Mouse (Mus musculus): Measurements from ENCODE around the gene Rpl11. TPM values are rescaled to one million over a fixed set of nuclear protein-coding genes. Genes with fewer than 3 reads are reported as not detected.

Gene Rpl11
- total and polyA plus RNA-seq, 2 experiments from 2014 or later = 312 to 914 TPM

DNA sequence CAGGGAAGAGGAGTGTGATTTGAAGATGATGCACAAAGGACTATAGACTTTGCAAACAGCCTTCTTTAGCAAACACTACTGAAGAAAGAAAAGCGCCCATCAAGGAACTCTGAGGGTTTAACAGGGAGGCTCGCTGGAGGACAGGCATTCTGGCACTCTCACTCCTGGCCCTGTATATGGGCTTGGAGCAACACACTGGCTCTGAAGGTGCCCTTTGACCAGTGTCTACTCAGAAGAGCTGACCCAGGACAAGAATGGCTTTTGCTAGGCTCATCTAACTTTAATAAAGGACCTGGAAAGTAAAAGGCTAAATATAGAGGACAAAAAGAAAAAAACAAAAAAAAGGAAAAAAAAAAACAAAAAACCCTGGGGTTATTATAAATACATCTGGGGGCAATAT is 48.3 kb downstream of the Rpl11 start:
- Histone ChIP-seq H3K27ac (no peak overlapping the region), H3K9ac (replicated peaks; ENCODE audit: low read length) (no peak overlapping the region), H3K27me3 (ENCODE audit: insufficient read depth, low read length) (no peaks in the 10 kb centered on the region), H3K36me3 (ENCODE audit: insufficient read depth, low read length) (peaks cover 69% of the 10 kb centered on the region), H3K4me1 (ENCODE audit: insufficient read depth, low read length) (no peaks in the 10 kb centered on the region), H3K4me3 (ENCODE audit: low read length) (no peak overlapping the region), H3K4me2 (ENCODE audit: low read depth, low read length) (no peak overlapping the region), H3K9me3 (ENCODE audit: low read length) (no peaks in the 10 kb centered on the region)
- DNase-seq (ENCODE audit: low spot score) (no peak), ATAC-seq (no peak)
- WGBS = 93% methylated on average over 2 of the region's 2 CpGs
- TF ChIP-seq CTCF (IDR thresholded peaks at IDR 0.05; ENCODE audit: low read depth) = no peak

GRCm38 (mm10) chr4:136004107-136004675 is 49.0 kb downstream of the Rpl11 start:
- no peaks in the 10 kb centered on the region for H3K27me3 ChIP-seq (ENCODE audit: insufficient read depth, low read length)
- H3K36me3 ChIP-seq (ENCODE audit: insufficient read depth, low read length) = peaks cover 62% of the 10 kb centered on the region
- no peak overlapping the region for H3K4me2 ChIP-seq (ENCODE audit: low read depth, low read length)
- ATAC-seq (no peak), DNase-seq (ENCODE audit: low spot score) (no peak)
- no peaks in the 10 kb centered on the region for H3K4me1 ChIP-seq (ENCODE audit: insufficient read depth, low read length)
- TF ChIP-seq CTCF (IDR thresholded peaks at IDR 0.05; ENCODE audit: low read depth) = no peak
- H3K4me3 ChIP-seq (ENCODE audit: low read length) = no peak overlapping the region
- no peak overlapping the region for H3K27ac ChIP-seq
- no peaks in the 10 kb centered on the region for H3K9me3 ChIP-seq (ENCODE audit: low read length)
- H3K9ac ChIP-seq (replicated peaks; ENCODE audit: low read length) = no peak overlapping the region
- 84% methylated on average over 5 of the region's 5 CpGs for WGBS

DNA sequence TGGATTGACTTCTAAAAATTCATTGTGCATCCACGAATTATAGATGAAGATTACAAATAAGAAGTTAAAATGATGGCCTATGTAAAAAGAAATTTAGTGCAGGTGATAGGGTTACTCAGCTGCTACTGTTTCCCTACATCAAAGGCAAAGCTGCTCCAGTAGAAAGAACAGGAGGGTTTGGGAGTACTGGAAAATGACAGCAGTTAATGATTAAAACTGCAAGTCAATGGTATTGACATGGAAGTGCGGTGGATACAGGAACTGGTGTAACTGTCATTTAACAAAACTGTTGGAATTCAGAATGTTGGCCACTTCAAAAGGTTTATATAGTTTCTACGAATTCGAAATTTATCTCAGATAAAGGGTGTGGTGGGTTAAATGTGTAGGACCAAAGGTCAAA is 58.1 kb downstream of the Rpl11 start:
- DNase-seq (ENCODE audit: low spot score) (no peak), ATAC-seq (no peak)
- Histone ChIP-seq H3K9ac (replicated peaks; ENCODE audit: low read length) (no peak overlapping the region), H3K27ac (no peak overlapping the region), H3K4me1 (ENCODE audit: insufficient read depth, low read length) (no peaks in the 10 kb centered on the region), H3K4me2 (ENCODE audit: low read depth, low read length) (no peak overlapping the region), H3K27me3 (ENCODE audit: insufficient read depth, low read length) (no peaks in the 10 kb centered on the region), H3K9me3 (ENCODE audit: low read length) (no peaks in the 10 kb centered on the region), H3K4me3 (ENCODE audit: low read length) (no peak overlapping the region), H3K36me3 (ENCODE audit: insufficient read depth, low read length) (no peaks in the 10 kb centered on the region)
- WGBS = 85% methylated on average over 4 of the region's 4 CpGs
- TF ChIP-seq CTCF (IDR thresholded peaks at IDR 0.05; ENCODE audit: low read depth) = no peak

DNA sequence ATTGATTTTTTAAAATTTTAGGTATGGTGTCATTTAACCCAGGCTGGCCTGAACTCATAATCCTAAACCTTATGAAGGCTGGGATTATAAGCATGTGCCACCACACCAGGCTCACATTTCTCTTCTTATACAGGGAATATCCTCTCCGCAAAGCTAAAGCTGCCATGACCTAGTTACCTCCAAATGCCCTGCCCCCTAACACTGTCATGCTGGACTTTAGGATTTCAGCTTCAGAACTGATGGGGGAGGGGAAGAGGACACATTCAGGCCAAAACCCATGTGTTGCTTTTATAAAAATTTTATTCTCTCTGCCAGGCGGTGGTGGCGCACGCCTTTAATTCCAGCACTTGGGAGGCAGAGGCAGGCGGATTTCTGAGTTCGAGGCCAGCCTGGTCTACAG is 59.3 kb downstream of the Rpl11 start:
- H3K27me3 ChIP-seq (ENCODE audit: insufficient read depth, low read length) = no peaks in the 10 kb centered on the region
- H3K4me1 ChIP-seq (ENCODE audit: insufficient read depth, low read length) = no peaks in the 10 kb centered on the region
- H3K9me3 ChIP-seq (ENCODE audit: low read length) = no peaks in the 10 kb centered on the region
- no peak overlapping the region for H3K4me2 ChIP-seq (ENCODE audit: low read depth, low read length)
- ATAC-seq = no peak
- 95% methylated on average over 6 of the region's 6 CpGs for WGBS
- H3K9ac ChIP-seq (replicated peaks; ENCODE audit: low read length) = no peak overlapping the region
- H3K4me3 ChIP-seq (ENCODE audit: low read length) = no peak overlapping the region
- DNase-seq (ENCODE audit: low spot score) = no peak
- no peak overlapping the region for H3K27ac ChIP-seq
- no peak for TF ChIP-seq CTCF (IDR thresholded peaks at IDR 0.05; ENCODE audit: low read depth)
- no peaks in the 10 kb centered on the region for H3K36me3 ChIP-seq (ENCODE audit: insufficient read depth, low read length)

- Histone ChIP-seq H3K4me1 (ENCODE audit: insufficient read depth, low read length) (peaks cover 12% of the 10 kb centered on the region), H3K27ac (peak overlapping the region; percentile 80; the same call in 1 of the 2 replicates), H3K36me3 (ENCODE audit: insufficient read depth, low read length) (peaks cover 12% of the 10 kb centered on the region), H3K9me3 (ENCODE audit: low read length) (no peaks in the 10 kb centered on the region), H3K9ac (replicated peaks; ENCODE audit: low read length) (peak overlapping the region; percentile 89), H3K4me2 (ENCODE audit: low read depth, low read length) (peak overlapping the region; percentile 99), H3K27me3 (ENCODE audit: insufficient read depth, low read length) (no peaks in the 10 kb centered on the region), H3K4me3 (ENCODE audit: low read length) (peak overlapping the region; percentile 84)
- no peak for ATAC-seq
- TF ChIP-seq CTCF (IDR thresholded peaks at IDR 0.05; ENCODE audit: low read depth) = no peak
- 65% methylated on average over 9 of the region's 9 CpGs for WGBS
- DNase-seq (ENCODE audit: low spot score) = no peak
Observed at GRCm38 (mm10) chr4:135987714-135988113, 65.5 kb downstream of the Rpl11 start.

- WGBS = under 1% methylated on average over 75 of the region's 81 CpGs
- ATAC-seq = peak; percentile 96
- DNase-seq (ENCODE audit: low spot score) = peak; percentile 97
Observed at GRCm38 (mm10) chr4:135986943-135987710, 66.1 kb downstream of the Rpl11 start, which contains the start of gene Pithd1. Pithd1 (minus strand) TSS chr4:135987264.

More at GRCm38 (mm10) chr4:135986943-135987710, 66.1 kb downstream of the Rpl11 start, which contains the start of gene Pithd1:
- peak within 1 kb of the TSS; percentile 84 for H3K4me3 ChIP-seq (ENCODE audit: low read length)
- H3K27ac ChIP-seq = peak within 1 kb of the TSS; percentile 80
- no peaks in the 10 kb centered on the region for H3K27me3 ChIP-seq (ENCODE audit: insufficient read depth, low read length)
- H3K4me1 ChIP-seq (ENCODE audit: insufficient read depth, low read length) = peaks cover 12% of the 10 kb centered on the region
- peak within 1 kb of the TSS; percentile 99 for H3K4me2 ChIP-seq (ENCODE audit: low read depth, low read length)
- H3K9me3 ChIP-seq (ENCODE audit: low read length) = no peaks in the 10 kb centered on the region
- TF ChIP-seq CTCF (IDR thresholded peaks at IDR 0.05; ENCODE audit: low read depth) = peak; percentile 37
- H3K36me3 ChIP-seq (ENCODE audit: insufficient read depth, low read length) = peaks cover 12% of the 10 kb centered on the region
- H3K9ac ChIP-seq (replicated peaks; ENCODE audit: low read length) = peak within 1 kb of the TSS; percentile 89

All from hindbrain, postnatal 0 days (tissue).